Mouse (Mus musculus): ENCODE data around the gene Phip.
A peak's percentile ranks its signal among the peaks of the same experiment; 100 is the strongest.

Phip gene

GRCm38 (mm10) chr9:82975342-82976215 lies at the start of gene Phip:
TSS of gene Phip (minus strand) at chr9:82975516.
- DNase-seq (ENCODE audit: low spot score in 2 of 2), result peak; percentile 93 to 95

GRCm38 (mm10) chr9:83023724-83024123 lies 48.4 kb upstream of the Phip start:
- DNase-seq (ENCODE audit: low spot score in 2 of 2), result no peak

- no peak for DNase-seq (ENCODE audit: low spot score in 2 of 2)
Measured at GRCm38 (mm10) chr9:83014516-83014915, 39.2 kb upstream of the Phip start.

GRCm38 (mm10) chr9:83008306-83008705 lies 33.0 kb upstream of the Phip start:
- no peak for DNase-seq (ENCODE audit: low spot score in 2 of 2)

GRCm38 (mm10) chr9:83001342-83001741 lies 26.0 kb upstream of the Phip start:
- no peak for DNase-seq (ENCODE audit: low spot score in 2 of 2)

DNA sequence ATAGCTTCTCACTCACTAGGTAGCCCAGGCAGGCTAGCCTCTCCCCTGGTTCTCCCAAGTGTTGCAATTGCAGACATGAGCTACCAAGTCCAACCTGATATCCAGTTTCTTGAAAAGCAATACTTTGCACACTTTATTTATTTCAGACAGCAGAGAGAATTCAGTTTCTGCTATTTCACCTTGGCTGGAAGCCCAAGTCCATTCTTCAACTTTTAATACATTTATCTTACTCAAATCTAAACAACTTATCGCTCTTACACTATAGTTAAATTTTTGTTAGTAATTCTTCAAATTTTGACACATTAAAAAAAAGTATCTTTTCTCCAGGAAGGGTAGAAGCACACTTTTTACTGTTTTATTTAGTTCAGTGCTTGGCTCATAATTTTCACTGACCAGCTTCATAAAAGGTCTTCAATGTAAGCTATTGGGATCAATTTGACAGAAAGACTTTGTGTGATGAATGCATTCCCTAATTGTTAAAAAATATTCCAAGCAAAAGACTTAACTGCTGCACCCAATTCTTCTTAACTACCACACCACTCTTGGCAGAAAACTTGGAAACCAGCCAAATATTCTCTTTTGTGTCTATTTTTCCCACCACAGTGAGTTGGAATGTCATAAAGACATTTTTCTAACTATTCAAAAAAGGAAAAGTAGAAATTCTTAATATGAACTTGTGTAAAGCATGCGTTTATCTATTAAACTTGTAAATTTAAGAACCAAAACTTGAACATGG lies 22.6 kb upstream of the Phip start:
- no peak for DNase-seq (ENCODE audit: low spot score in 2 of 2)

- peak; percentile 16 to 35 for DNase-seq (ENCODE audit: low spot score in 2 of 2)
Measured at GRCm38 (mm10) chr9:82976936-82977335, 1.6 kb upstream of the Phip start.

DNA sequence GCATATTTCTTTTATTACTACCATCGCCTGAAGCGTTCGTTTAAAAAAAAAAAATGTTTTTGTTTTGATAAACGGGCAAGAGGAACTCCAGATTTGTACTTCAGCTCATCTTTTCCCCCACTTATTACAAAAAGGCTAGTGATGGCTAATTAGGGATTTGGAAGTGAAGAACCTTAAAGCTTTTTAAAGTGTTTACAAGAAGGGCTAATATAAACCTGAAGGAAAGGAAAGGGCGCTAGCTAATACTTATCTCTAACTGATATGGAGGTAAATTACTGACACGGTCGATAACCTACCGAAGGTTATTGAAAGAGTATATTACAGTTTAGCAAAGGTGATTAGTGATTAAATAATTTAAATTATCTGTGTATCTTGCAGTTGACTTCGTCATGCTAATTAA lies 903 bp upstream of the Phip start:
- no peak for DNase-seq (ENCODE audit: low spot score in 2 of 2)

DNA sequence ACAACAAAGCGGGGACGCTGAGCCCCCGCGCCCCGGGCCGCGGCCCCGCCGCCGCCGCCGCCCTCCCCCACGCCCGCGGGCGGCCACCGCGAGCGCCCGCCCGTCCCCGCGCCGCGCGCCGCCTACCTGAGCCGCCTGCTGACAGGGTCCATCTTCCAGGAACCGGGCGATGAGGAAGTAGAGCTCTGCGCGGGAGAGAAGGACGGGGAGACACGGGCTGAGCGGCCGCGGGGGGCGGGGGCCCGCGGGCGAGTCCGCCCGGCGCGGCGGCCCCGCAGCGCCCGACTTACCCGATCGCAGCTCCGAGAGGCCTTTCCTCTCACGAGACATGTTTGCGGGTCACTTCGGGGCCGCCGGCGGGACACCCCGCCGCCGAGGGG lies 364 bp downstream of the Phip start:
- no peak for DNase-seq (ENCODE audit: low spot score in 2 of 2)

GRCm38 (mm10) chr9:82974187-82974861 lies 992 bp downstream of the Phip start:
- DNase-seq (ENCODE audit: low spot score in 2 of 2), result peak; percentile 85 to 87

- peak in 1 of 2 experiments; percentile 29 for DNase-seq (ENCODE audit: low spot score in 2 of 2)
Measured at GRCm38 (mm10) chr9:82973321-82973892, 1.9 kb downstream of the Phip start.

DNA sequence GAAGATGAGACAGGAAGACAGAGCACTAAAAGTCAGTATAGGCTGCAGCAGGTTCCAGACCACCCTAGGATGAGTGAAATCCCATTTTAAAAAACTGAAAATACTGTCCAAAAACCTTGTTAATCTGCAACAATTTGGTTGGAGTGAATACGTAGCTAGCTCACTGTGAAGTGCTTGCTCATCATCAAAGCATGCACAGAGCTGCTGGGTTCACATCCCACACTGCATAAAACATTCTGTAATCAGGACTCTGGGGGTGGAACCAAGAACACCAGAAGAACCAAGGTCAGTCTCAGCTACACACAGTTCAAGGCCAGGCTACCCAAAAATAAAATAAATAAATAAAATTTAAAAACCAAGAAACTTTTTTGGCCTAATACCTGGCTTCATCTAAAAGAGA lies 3.9 kb downstream of the Phip start:
- DNase-seq (ENCODE audit: low spot score in 2 of 2), result no peak

DNA sequence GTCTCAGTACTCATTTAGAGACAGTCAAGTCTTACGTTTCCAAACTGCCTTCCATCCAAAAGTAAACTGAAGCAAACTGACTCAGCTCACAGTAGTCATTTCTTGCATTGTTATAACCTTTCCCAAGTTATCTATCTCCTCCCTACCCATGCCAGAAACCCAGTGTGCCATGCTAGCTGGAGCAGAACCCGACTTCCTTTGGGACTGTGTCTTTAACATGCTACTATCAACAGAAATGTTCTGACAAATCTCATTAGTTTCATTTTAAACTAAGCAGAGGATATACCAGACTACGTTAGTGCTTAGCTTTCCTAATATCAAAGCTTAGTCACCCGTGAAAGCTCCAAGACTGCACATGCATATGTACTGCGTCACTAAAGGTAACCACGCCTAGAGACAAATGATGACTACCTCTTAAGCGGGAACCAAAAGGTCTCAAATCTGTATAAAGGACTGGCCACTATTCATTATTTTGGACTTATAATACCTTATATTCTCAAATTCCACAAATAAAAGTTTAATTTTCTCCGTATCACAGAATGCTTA lies 8.2 kb downstream of the Phip start:
- no peak for DNase-seq (ENCODE audit: low spot score in 2 of 2)

DNA sequence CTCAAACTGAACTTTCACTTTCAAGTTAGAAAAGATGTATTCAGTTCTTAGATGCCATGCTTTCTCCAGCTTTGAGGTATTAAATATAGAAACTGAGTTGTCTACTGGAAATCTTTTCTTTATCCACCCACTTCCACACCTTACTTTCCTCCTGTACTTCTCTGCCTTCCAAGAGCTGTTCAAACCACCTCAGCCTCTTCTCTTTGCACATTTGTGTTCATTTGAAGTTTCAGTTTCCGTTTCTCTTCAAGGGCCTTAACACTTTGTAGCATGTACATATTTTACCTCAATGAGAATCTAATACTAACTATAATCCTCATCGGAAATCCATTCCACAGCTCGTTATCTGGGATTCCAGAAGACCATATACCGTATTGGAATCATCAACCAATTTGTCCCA lies 11.3 kb downstream of the Phip start:
- DNase-seq (ENCODE audit: low spot score in 2 of 2), result no peak

GRCm38 (mm10) chr9:82961352-82961751 lies 14.0 kb downstream of the Phip start:
- no peak for DNase-seq (ENCODE audit: low spot score in 2 of 2)

GRCm38 (mm10) chr9:82955267-82955666 lies 20.0 kb downstream of the Phip start:
- no peak for DNase-seq (ENCODE audit: low spot score in 2 of 2)

- no peak for DNase-seq (ENCODE audit: low spot score in 2 of 2)
Measured at GRCm38 (mm10) chr9:82952330-82952729, 23.0 kb downstream of the Phip start.

DNA sequence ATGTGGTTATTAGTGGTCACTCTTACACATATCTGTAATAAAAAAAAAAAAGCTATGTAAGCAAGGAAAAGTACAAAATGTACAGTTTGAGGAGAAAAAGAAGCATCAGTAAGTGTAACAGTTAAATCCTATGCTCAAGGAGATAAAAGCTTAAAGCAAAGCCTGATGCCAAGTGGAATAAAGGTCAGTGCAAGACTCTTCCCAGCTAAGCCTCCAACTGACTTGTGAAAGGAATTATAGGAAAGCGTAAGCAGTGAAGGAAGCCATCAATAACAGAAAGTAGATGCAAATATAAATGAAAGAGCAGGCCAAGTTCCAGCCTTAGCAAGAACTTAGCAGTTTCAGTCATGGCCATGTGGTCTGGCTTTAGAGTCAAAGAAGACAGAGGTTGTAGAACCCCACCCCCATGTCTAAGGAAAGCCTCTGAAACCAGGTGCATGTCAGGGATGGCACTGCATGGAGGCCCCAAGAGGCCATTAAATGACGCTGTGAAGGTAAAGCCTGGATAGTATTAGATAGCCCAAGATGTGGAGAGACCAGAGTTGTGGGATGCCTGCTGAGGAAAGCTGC lies 23.8 kb downstream of the Phip start:
- DNase-seq (ENCODE audit: low spot score in 2 of 2), result no peak

- DNase-seq (ENCODE audit: low spot score in 2 of 2), result no peak
Measured at GRCm38 (mm10) chr9:82907246-82907645, 68.1 kb downstream of the Phip start.

DNA sequence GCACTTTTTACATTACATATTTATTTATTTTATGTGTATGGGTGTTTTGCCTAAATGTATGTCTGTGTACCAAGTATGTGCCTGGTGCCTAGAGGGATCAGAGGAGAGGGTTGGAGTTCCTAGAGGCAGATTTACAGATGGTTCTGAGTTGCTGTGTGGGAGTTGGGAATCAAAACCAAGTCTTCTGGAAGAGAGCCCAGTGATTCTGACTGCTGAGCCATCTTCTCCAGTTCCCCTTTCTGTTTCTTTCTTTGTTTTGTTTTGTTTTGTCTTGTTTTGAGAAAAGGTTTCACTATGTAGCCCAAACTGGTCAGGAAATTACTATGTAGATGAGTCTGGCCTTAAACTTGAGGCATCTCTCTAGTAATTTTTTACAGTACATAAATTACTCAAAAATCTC lies 86.7 kb downstream of the Phip start:
- DNase-seq (ENCODE audit: low spot score in 2 of 2), result peak in 1 of 2 experiments; percentile 22

DNA sequence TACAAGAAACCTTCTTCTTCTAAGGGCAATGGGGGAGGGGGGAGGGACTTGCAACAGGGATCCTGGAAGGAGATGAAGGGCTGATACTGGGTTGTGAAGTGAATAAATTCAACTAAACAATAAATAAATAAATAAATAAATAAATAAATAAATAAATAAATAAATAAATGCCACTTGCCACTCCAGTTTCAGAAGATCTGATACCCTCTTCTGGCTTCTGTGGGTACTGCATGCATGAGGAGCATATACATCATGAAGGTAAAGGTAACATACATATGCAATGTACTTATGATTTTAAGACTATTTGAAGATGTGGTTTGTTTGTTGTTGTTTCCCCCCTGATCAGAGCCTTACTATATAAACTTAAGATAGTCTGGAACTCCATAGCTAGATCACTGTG lies 91.1 kb downstream of the Phip start:
- no peak for DNase-seq (ENCODE audit: low spot score in 2 of 2)
